Mouse (Mus musculus) activated CD4-positive, CD25-positive, alpha-beta regulatory T cell (primary cell): ENCODE results near the gene Phf8. TPM values are rescaled to one million over a fixed set of nuclear protein-coding genes. Genes with fewer than 3 reads are reported as not detected.

Source experiments
- polyA plus RNA-seq, 2 experiments: library from polyadenylated mRNA; unstranded; fragments of 100-300 nt; shearing (Covaris generic); gene quantifications; one replicate each; pipeline ENCODE4 v1.2.1; 2017

Phf8 gene
- polyA plus RNA-seq, result 10 to 100 TPM; 35.1 to 51.8 TPM

DNA sequence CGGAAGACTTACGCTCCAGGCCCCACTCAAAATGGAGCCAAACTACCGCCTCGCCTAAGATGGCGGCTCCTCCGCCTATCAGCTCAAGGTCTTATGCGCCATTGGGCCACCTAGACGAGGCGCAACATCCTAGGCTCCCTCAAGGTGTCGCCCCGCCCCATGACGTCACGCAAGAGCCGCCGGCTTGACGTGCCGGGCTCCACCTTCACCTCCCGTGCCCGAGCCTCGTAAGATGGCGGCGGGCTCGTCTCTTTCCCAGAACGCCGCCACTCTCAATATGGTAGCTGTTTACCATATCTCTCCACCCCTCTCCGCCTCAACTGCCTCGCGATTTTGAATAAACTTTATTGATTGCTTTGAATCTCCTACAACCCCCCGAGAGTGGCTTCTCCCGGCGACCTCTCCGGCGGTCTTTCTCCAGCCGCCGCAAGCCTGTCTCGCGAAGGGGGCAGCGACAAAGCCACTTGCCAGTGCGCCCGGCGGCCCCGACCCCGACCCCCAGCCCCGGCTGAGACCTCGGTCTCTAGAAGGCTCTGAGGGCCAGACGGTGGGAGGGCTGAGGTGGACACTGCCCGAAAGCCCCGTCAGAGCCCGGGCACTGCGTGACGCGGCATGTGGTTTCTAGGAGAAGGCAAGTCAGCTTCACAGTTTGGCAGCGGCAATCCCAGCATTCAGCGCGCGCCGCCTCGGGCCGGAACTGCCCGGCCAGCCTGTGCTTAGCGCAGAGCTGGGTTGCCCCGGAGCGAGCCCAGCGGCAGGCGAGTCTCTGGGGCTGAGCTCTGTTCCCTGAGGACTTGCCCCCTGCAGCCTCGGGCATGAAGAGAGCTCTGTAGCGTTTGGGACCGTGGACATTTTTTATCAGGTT is at the start of gene Phf8:
TSS of gene Phf8 (plus strand) at position 215 of the 865 bp plus-strand sequence.

Other genes starting within 250 kb of the Phf8 start
- 1 to 10 TPM; 1.0 to 2.2 TPM for gene Fam120c, start 176.5 kb upstream of the Phf8 start, polyA plus RNA-seq